Mouse (Mus musculus) embryonic facial prominence, embryonic 13.5 days (tissue): ENCODE measurements at regions not wholly inside any gene's neighbourhood (a gene's known extent, or its start where the extent isn't known, plus 50 kb on each side); places are given as distances from the start of the nearest gene placed in this dataset.

Source experiments
- ATAC-seq: fragments of 200-750 bp; cut with Nextera tagmentation; 2 replicates; pipeline ENCODE4 v1.8.0; 2017; ENCODE audit warnings: low read depth; ENCODE audit not compliant: insufficient number of reproducible peaks, insufficient read depth, low FRiP score, low TSS enrichment
- H3K27ac ChIP-seq: fragments of 300-500 bp; sonication (generic); 2 replicates; pipeline ENCODE4 v1.5.1; 2015; ENCODE audit warnings: moderate library complexity, mild to moderate bottlenecking, inconsistent platforms
- H3K27me3 ChIP-seq: fragments of 300-500 bp; sonication (generic); 2 replicates; pipeline ENCODE4 v1.6.1; 2015; ENCODE audit warnings: mild to moderate bottlenecking, inconsistent platforms
- H3K36me3 ChIP-seq: fragments of 300-500 bp; sonication (generic); 2 replicates; pipeline ENCODE4 v1.6.1; 2015; ENCODE audit warnings: mild to moderate bottlenecking, inconsistent platforms
- H3K4me1 ChIP-seq: fragments of 300-500 bp; sonication (generic); 2 replicates; pipeline ENCODE4 v1.6.1; 2015; ENCODE audit warnings: inconsistent platforms
- H3K4me2 ChIP-seq: fragments of 300-500 bp; sonication (generic); 2 replicates; pipeline ENCODE4 v1.6.1; 2015; ENCODE audit warnings: moderate library complexity, mild to moderate bottlenecking, inconsistent platforms
- H3K4me3 ChIP-seq: fragments of 300-500 bp; sonication (generic); 2 replicates; pipeline ENCODE4 v1.5.1; 2015; ENCODE audit warnings: mild to moderate bottlenecking, inconsistent platforms
- H3K9ac ChIP-seq: fragments of 300-500 bp; sonication (generic); 2 replicates; pipeline ENCODE4 v1.6.1; 2015; ENCODE audit warnings: mild to moderate bottlenecking, inconsistent platforms
- H3K9me3 ChIP-seq: fragments of 300-500 bp; sonication (generic); 2 replicates; pipeline ENCODE4 v1.6.1; 2016; ENCODE audit warnings: inconsistent platforms
- WGBS: fragments of 180-500 bp; shearing (Covaris S2); methylation state at CpG from one replicate; pipeline ENCODE4 v1.1.7; 2015; ENCODE audit warnings: mixed read lengths; 5-methylcytosine and 5-hydroxymethylcytosine counted together

GRCm38 (mm10) chr11:112282911-112283310 lies 499.1 kb upstream of the Sox9 start:
- peaks cover 19% of the 10 kb centered on the region for H3K27me3 ChIP-seq
- no peak for ATAC-seq
- H3K4me1 ChIP-seq: peaks cover 3% of the 10 kb centered on the region; the same call in 1 of the 2 replicates
- no peaks in the 10 kb centered on the region for H3K9me3 ChIP-seq
- 26% methylated on average over 7 of the region's 7 CpGs for WGBS
- H3K4me3 ChIP-seq: no peak overlapping the region
- H3K4me2 ChIP-seq: no peak overlapping the region
- no peak overlapping the region for H3K27ac ChIP-seq
- H3K9ac ChIP-seq: no peak overlapping the region
- H3K36me3 ChIP-seq: no peaks in the 10 kb centered on the region

GRCm38 (mm10) chr11:112298901-112299341 lies 483.1 kb upstream of the Sox9 start:
- no peak overlapping the region for H3K9ac ChIP-seq
- H3K4me2 ChIP-seq: no peak overlapping the region
- no peaks in the 10 kb centered on the region for H3K9me3 ChIP-seq
- H3K4me3 ChIP-seq: no peak overlapping the region
- 63% methylated on average over 5 of the region's 5 CpGs for WGBS
- H3K36me3 ChIP-seq: no peaks in the 10 kb centered on the region
- H3K4me1 ChIP-seq: peaks cover 9% of the 10 kb centered on the region; the same call in 1 of the 2 replicates
- peak overlapping the region; percentile 0; the same call in 1 of the 2 replicates for H3K27ac ChIP-seq
- H3K27me3 ChIP-seq: peaks cover 40% of the 10 kb centered on the region
- ATAC-seq: no peak

- WGBS: 78% methylated on average over 2 of the region's 2 CpGs
- Histone ChIP-seq H3K27me3 (peaks cover 51% of the 10 kb centered on the region), H3K4me1 (peaks cover 22% of the 10 kb centered on the region), H3K27ac (no peak overlapping the region), H3K9me3 (no peaks in the 10 kb centered on the region), H3K9ac (no peak overlapping the region), H3K36me3 (no peaks in the 10 kb centered on the region), H3K4me2 (no peak overlapping the region), H3K4me3 (no peak overlapping the region)
- ATAC-seq: no peak
Measured at GRCm38 (mm10) chr11:112303091-112303490, 478.9 kb upstream of the Sox9 start.

GRCm38 (mm10) chr11:112325850-112326249 lies 456.2 kb upstream of the Sox9 start:
- ATAC-seq: no peak
- Histone ChIP-seq H3K4me1 (no peaks in the 10 kb centered on the region), H3K4me3 (no peak overlapping the region), H3K4me2 (no peak overlapping the region), H3K9me3 (no peaks in the 10 kb centered on the region), H3K27me3 (no peaks in the 10 kb centered on the region), H3K27ac (no peak overlapping the region), H3K36me3 (no peaks in the 10 kb centered on the region), H3K9ac (no peak overlapping the region)
- 91% methylated on average over 4 of the region's 4 CpGs for WGBS

- H3K9ac ChIP-seq: no peak overlapping the region
- H3K4me1 ChIP-seq: no peaks in the 10 kb centered on the region
- no peak overlapping the region for H3K4me3 ChIP-seq
- H3K36me3 ChIP-seq: no peaks in the 10 kb centered on the region
- H3K4me2 ChIP-seq: no peak overlapping the region
- H3K27me3 ChIP-seq: no peaks in the 10 kb centered on the region
- no peaks in the 10 kb centered on the region for H3K9me3 ChIP-seq
- ATAC-seq: no peak
- H3K27ac ChIP-seq: no peak overlapping the region
- 54% methylated on average over 4 of the region's 4 CpGs for WGBS
Measured at GRCm38 (mm10) chr11:112327606-112328005, 454.4 kb upstream of the Sox9 start.

GRCm38 (mm10) chr11:112345133-112345532 lies 436.9 kb upstream of the Sox9 start:
- H3K4me2 ChIP-seq: no peak overlapping the region
- no peak overlapping the region for H3K4me3 ChIP-seq
- H3K9ac ChIP-seq: no peak overlapping the region
- WGBS: 37% methylated on average over 6 of the region's 6 CpGs
- no peaks in the 10 kb centered on the region for H3K27me3 ChIP-seq
- ATAC-seq: no peak
- H3K27ac ChIP-seq: no peak overlapping the region
- H3K9me3 ChIP-seq: no peaks in the 10 kb centered on the region
- H3K36me3 ChIP-seq: no peaks in the 10 kb centered on the region
- H3K4me1 ChIP-seq: no peaks in the 10 kb centered on the region

GRCm38 (mm10) chr11:112345586-112345985 lies 436.4 kb upstream of the Sox9 start:
- Histone ChIP-seq H3K9me3 (no peaks in the 10 kb centered on the region), H3K27ac (no peak overlapping the region)

GRCm38 (mm10) chr11:112346089-112346488 lies 435.9 kb upstream of the Sox9 start:
- Histone ChIP-seq H3K4me3 (no peak overlapping the region), H3K4me1 (no peaks in the 10 kb centered on the region), H3K4me2 (no peak overlapping the region), H3K27ac (no peak overlapping the region), H3K27me3 (no peaks in the 10 kb centered on the region), H3K36me3 (no peaks in the 10 kb centered on the region), H3K9me3 (no peaks in the 10 kb centered on the region), H3K9ac (no peak overlapping the region)
- no peak for ATAC-seq
- WGBS: 92% methylated on average over 3 of the region's 3 CpGs

More at GRCm38 (mm10) chr11:112345586-112345985, 436.4 kb upstream of the Sox9 start:
- H3K4me1 ChIP-seq: no peaks in the 10 kb centered on the region
- H3K4me3 ChIP-seq: no peak overlapping the region
- H3K27me3 ChIP-seq: no peaks in the 10 kb centered on the region
- no peak overlapping the region for H3K9ac ChIP-seq
- no peaks in the 10 kb centered on the region for H3K36me3 ChIP-seq
- ATAC-seq: no peak
- 11% methylated on average over 3 of the region's 3 CpGs for WGBS
- no peak overlapping the region for H3K4me2 ChIP-seq

- 52% methylated on average over 7 of the region's 7 CpGs for WGBS
Measured at GRCm38 (mm10) chr11:112346532-112346931, 435.5 kb upstream of the Sox9 start.

GRCm38 (mm10) chr11:112355311-112355710 lies 426.7 kb upstream of the Sox9 start:
- 94% methylated on average over 3 of the region's 3 CpGs for WGBS
- Histone ChIP-seq H3K27ac (no peak overlapping the region), H3K9me3 (no peaks in the 10 kb centered on the region), H3K4me3 (no peak overlapping the region), H3K36me3 (no peaks in the 10 kb centered on the region), H3K27me3 (no peaks in the 10 kb centered on the region), H3K9ac (no peak overlapping the region), H3K4me2 (no peak overlapping the region), H3K4me1 (no peaks in the 10 kb centered on the region)
- ATAC-seq: no peak

More at GRCm38 (mm10) chr11:112346532-112346931, 435.5 kb upstream of the Sox9 start:
- no peak overlapping the region for H3K27ac ChIP-seq
- no peaks in the 10 kb centered on the region for H3K36me3 ChIP-seq
- H3K4me2 ChIP-seq: no peak overlapping the region
- H3K4me1 ChIP-seq: no peaks in the 10 kb centered on the region
- H3K9ac ChIP-seq: no peak overlapping the region
- H3K27me3 ChIP-seq: no peaks in the 10 kb centered on the region
- no peak overlapping the region for H3K4me3 ChIP-seq
- no peaks in the 10 kb centered on the region for H3K9me3 ChIP-seq
- ATAC-seq: no peak

- H3K27me3 ChIP-seq: 0 out of 2 replicates have a peak, but pooled peaks cover 7% of the 10 kb centered on the region
- H3K4me1 ChIP-seq: peaks cover 13% of the 10 kb centered on the region
- H3K36me3 ChIP-seq: no peaks in the 10 kb centered on the region
- H3K9ac ChIP-seq: no peak overlapping the region
- H3K27ac ChIP-seq: no peak overlapping the region
- WGBS: 71% methylated on average over 4 of the region's 4 CpGs
- ATAC-seq: no peak
- H3K4me3 ChIP-seq: no peak overlapping the region
- no peak overlapping the region for H3K4me2 ChIP-seq
- H3K9me3 ChIP-seq: no peaks in the 10 kb centered on the region
Measured at GRCm38 (mm10) chr11:112366715-112367114, 415.3 kb upstream of the Sox9 start.

- Histone ChIP-seq H3K27ac (no peak overlapping the region), H3K27me3 (peaks cover 21% of the 10 kb centered on the region), H3K9ac (no peak overlapping the region), H3K4me3 (no peak overlapping the region), H3K4me2 (no peak overlapping the region), H3K36me3 (no peaks in the 10 kb centered on the region), H3K9me3 (no peaks in the 10 kb centered on the region), H3K4me1 (peaks cover 18% of the 10 kb centered on the region)
- ATAC-seq: peak; percentile 52; the same call in 1 of the 2 replicates
- 31% methylated on average over 4 of the region's 4 CpGs for WGBS
Measured at GRCm38 (mm10) chr11:112370941-112371340, 411.1 kb upstream of the Sox9 start.
